Mouse (Mus musculus): ENCODE measurements around the gene Nedd9. TPM values are rescaled to one million over a fixed set of nuclear protein-coding genes. Genes with fewer than 3 reads are reported as not detected.

Gene Nedd9
- polyA plus RNA-seq, 1 experiment from 2014 or later = 19.5 TPM

DNA sequence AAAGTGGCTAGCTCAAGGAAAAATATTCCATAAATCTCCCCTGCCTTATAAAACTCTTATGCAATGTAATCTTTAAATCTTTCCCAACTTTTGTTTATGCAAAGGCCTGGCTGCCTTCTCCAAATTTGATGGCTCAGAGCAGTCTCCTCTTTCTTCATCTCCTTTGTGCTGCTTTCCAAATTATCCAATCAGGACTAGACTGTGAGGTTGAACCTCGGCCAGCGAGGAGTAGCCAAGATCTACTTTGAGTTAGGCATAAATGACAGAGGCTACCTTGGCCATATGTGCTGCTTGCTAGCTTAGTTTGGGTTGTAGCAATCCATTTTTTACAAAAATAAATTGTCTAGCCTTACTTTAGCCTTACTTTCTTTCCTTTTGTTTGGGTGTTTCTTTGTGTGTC is 95.0 kb downstream of the Nedd9 start:
- no peak for ATAC-seq
- no peaks in the 10 kb centered on the region for H3K9me3 ChIP-seq (replicated peaks)
- H3K4me3 ChIP-seq = no peak overlapping the region
- H3K27me3 ChIP-seq = no peaks in the 10 kb centered on the region
- no peaks in the 10 kb centered on the region for H3K4me1 ChIP-seq
- H3K9ac ChIP-seq = no peak overlapping the region
- H3K36me3 ChIP-seq (ENCODE audit: poor library complexity, severe bottlenecking) = no peaks in the 10 kb centered on the region
- H3K4me2 ChIP-seq = no peak overlapping the region
- 86% methylated on average over 2 of the region's 2 CpGs for WGBS
- no peak overlapping the region for H3K27ac ChIP-seq

DNA sequence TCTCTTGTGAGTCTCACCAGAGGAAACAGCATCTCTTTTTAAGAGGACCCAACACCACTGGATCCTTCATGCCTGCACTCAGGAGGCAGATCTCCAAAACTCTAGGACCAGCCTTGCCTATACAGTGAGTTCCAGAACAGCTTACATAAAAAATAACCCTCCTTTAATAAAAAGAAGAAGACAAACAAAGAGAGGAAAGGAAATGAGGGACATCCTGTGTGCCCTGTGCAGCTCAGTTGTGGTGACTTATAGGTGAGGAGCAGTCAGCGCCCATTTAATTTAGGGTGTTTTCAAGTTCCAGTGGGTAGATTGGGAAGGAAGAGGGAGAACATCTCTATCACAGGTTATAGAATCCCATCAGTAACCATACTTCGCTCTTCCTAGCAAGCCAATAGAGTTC is 96.5 kb downstream of the Nedd9 start:
- H3K27me3 ChIP-seq = no peaks in the 10 kb centered on the region
- no peaks in the 10 kb centered on the region for H3K4me1 ChIP-seq
- H3K4me2 ChIP-seq = no peak overlapping the region
- ATAC-seq = no peak
- no peak overlapping the region for H3K4me3 ChIP-seq
- no peak overlapping the region for H3K27ac ChIP-seq
- no peaks in the 10 kb centered on the region for H3K9me3 ChIP-seq (replicated peaks)
- H3K9ac ChIP-seq = no peak overlapping the region
- H3K36me3 ChIP-seq (ENCODE audit: poor library complexity, severe bottlenecking) = no peaks in the 10 kb centered on the region
- WGBS = 99% methylated on average over 2 of the region's 2 CpGs

DNA sequence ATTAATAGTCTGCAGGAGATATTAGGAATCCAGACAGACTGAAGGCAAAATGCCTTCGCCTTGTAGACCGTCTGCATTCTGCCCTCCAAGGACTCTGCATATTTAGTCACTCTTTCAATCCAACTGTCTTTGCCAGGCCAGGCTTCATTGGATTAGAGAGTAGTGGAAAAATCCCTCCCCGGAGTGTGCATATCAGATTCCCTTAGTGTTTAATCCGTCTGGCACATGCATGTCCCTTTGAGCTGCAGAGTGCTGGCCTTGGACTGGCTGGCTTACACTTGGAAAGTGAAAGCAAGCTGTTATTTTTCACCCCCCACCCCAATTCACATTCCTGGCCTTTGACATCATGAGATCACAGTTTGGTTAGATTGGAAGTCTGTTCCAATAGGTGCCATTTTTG is 100.6 kb downstream of the Nedd9 start:
- no peak for ATAC-seq
- no peak overlapping the region for H3K27ac ChIP-seq
- WGBS = 68% methylated on average over 4 of the region's 4 CpGs
- H3K27me3 ChIP-seq = no peaks in the 10 kb centered on the region
- H3K4me1 ChIP-seq = no peaks in the 10 kb centered on the region
- H3K4me2 ChIP-seq = no peak overlapping the region
- no peaks in the 10 kb centered on the region for H3K9me3 ChIP-seq (replicated peaks)
- H3K36me3 ChIP-seq (ENCODE audit: poor library complexity, severe bottlenecking) = no peaks in the 10 kb centered on the region
- no peak overlapping the region for H3K4me3 ChIP-seq
- H3K9ac ChIP-seq = no peak overlapping the region

DNA sequence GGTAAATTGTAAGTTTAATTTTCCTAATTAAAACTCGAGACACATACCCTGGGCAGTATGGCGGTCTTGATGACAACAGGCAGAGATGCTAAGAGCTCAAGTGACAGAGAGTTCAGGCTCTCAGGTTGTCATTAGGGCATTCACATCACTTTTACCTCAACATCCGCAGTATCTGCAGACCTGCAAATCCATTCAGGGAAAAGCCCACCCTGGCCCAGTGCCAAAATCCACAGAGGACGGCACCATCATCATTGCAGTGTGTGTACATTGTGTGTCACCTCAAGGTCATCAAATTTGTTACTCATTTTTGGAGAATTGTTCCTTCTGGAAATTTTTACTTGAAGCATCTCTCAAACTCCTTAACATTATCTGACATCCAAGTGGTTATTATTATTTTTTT is 102.3 kb downstream of the Nedd9 start:
- Histone ChIP-seq H3K27me3 (no peaks in the 10 kb centered on the region), H3K27ac (no peak overlapping the region), H3K9me3 (replicated peaks) (no peaks in the 10 kb centered on the region), H3K9ac (no peak overlapping the region), H3K4me2 (no peak overlapping the region), H3K4me1 (no peaks in the 10 kb centered on the region), H3K4me3 (no peak overlapping the region), H3K36me3 (ENCODE audit: poor library complexity, severe bottlenecking) (no peaks in the 10 kb centered on the region)
- ATAC-seq = no peak
- 75% methylated on average over 4 of the region's 4 CpGs for WGBS

DNA sequence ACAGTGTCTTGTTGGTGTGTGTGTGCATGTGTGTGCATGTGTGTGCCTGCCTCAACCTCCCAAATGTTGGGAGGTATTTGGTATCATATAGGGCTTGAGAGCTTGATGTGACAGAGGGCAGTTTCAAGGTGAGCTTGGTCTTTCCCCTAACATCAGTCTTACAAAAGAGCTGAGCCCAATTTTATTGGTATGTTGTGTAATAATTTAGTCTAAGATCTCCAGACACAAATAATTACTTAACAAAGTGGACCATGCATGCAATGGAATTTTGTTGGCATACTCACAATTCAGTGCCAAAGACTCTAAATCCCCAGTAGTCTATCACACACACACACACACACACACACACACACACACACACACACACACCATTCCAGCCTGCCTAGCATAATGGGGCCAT is 104.5 kb downstream of the Nedd9 start:
- no peak overlapping the region for H3K27ac ChIP-seq
- H3K9ac ChIP-seq = no peak overlapping the region
- no peaks in the 10 kb centered on the region for H3K36me3 ChIP-seq (ENCODE audit: poor library complexity, severe bottlenecking)
- H3K4me3 ChIP-seq = no peak overlapping the region
- no peaks in the 10 kb centered on the region for H3K9me3 ChIP-seq (replicated peaks)
- H3K4me1 ChIP-seq = no peaks in the 10 kb centered on the region
- no peak for ATAC-seq
- no peaks in the 10 kb centered on the region for H3K27me3 ChIP-seq
- no peak overlapping the region for H3K4me2 ChIP-seq

DNA sequence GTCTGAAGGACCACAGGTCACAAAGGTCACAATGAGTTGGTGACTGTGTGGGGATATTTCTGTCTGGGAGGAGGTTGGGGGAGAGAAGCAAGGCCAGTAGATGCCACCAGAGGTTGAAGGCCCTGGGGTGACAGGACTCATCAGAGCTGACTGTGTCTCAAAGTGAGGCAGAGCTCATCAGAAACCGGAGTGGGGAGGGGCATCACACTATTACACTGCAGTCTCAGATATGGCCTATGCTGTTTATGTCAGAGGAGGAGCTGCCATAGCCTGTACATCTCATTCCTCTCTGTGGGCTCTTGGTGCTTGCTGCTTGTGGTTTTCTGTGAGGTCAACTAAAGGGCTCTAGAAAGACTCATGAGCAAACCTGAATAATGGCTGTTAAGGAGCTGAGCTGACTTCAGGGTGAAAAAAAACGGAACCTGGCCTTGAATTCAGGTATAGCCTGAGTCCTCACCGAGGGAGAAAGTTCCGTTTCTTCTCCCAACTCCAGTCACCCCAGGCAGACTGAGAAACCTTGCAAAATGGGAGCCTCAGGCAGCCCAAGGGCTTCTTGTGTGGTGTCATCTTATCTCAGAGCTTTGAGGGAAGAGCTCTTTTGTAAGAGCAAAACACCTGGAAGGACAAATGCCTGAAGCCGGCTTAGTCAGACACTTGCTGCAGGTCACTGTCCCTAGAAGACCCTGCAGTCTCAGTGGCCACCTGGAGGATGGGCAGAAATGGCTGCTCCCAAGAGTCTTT is 105.2 kb downstream of the Nedd9 start:
- Histone ChIP-seq H3K9ac (no peak overlapping the region), H3K4me1 (no peaks in the 10 kb centered on the region), H3K27ac (no peak overlapping the region), H3K27me3 (no peaks in the 10 kb centered on the region), H3K4me3 (no peak overlapping the region), H3K9me3 (replicated peaks) (no peaks in the 10 kb centered on the region), H3K4me2 (no peak overlapping the region), H3K36me3 (ENCODE audit: poor library complexity, severe bottlenecking) (no peaks in the 10 kb centered on the region)
- 85% methylated on average over 5 of the region's 5 CpGs for WGBS
- no peak for ATAC-seq

DNA sequence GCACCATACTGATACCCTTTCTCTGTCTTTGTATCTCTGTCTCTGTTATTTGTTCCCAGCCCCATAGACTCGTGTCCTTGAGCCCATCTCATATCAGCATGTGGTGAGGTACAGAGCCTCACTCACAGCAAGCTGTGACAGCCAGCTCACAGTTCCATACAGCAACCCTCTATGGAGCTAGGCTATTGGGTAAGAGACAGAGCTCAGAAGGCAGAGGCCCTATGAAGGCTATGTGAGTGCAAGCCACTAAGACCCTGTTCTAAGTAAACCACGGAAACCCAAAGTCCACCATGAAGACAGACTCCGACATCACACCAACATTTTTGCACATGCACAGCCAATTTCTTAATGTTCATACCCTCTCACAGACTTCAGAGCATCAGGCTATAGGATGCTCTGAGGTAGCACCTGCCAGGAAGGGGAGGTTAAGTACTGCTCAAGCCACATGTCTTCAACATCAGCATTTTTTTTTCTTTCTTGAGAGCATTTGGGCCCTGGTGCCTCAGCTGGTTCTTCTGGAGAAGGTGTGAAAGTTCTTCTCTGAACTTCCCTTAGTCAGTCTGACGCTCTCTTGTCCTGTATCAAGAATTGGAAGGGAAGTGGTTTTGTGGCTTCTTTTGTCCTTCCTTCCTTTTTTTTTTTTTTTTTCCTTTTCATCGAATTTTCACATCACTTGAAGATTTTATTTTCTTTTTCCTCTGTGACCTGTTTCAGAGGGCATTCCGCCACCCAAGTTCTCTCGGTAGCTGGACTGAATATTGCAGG is 105.9 kb downstream of the Nedd9 start:
- no peaks in the 10 kb centered on the region for H3K27me3 ChIP-seq
- H3K4me3 ChIP-seq = no peak overlapping the region
- H3K9me3 ChIP-seq (replicated peaks) = no peaks in the 10 kb centered on the region
- no peak overlapping the region for H3K27ac ChIP-seq
- H3K4me2 ChIP-seq = no peak overlapping the region
- 86% methylated on average over 7 of the region's 7 CpGs for WGBS
- no peaks in the 10 kb centered on the region for H3K36me3 ChIP-seq (ENCODE audit: poor library complexity, severe bottlenecking)
- ATAC-seq = no peak
- no peak overlapping the region for H3K9ac ChIP-seq
- H3K4me1 ChIP-seq = no peaks in the 10 kb centered on the region

DNA sequence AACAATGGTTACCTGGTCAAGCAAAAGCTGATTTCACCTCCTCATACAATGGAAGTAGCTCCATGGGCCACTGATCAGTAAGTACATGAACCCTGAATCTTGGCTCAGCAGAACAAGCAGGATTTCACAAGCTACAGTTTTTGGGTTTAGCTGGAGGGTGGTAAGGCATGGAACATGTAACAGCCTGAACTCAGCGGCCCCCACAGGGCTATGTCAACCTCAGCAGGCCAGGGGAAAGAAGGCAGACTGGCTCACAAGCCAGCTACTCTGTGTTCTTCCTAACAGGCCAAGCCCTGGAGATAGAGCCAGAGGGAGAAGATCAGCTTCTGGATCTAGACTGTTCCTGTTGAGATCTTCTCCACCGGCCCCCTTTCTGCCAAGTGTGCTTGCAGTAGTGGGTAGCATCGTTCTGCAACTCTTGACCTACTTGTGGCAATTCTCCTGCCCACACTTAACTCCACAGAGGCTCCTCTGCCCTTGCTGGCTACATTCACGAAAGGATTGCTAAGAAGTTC is 107.2 kb downstream of the Nedd9 start:
- no peak overlapping the region for H3K4me3 ChIP-seq
- no peak overlapping the region for H3K4me2 ChIP-seq
- H3K27ac ChIP-seq = no peak overlapping the region
- no peaks in the 10 kb centered on the region for H3K27me3 ChIP-seq
- ATAC-seq = no peak
- H3K9me3 ChIP-seq (replicated peaks) = no peaks in the 10 kb centered on the region
- WGBS = 89% methylated on average over 4 of the region's 4 CpGs
- H3K36me3 ChIP-seq (ENCODE audit: poor library complexity, severe bottlenecking) = no peaks in the 10 kb centered on the region
- H3K9ac ChIP-seq = no peak overlapping the region
- H3K4me1 ChIP-seq = no peaks in the 10 kb centered on the region

DNA sequence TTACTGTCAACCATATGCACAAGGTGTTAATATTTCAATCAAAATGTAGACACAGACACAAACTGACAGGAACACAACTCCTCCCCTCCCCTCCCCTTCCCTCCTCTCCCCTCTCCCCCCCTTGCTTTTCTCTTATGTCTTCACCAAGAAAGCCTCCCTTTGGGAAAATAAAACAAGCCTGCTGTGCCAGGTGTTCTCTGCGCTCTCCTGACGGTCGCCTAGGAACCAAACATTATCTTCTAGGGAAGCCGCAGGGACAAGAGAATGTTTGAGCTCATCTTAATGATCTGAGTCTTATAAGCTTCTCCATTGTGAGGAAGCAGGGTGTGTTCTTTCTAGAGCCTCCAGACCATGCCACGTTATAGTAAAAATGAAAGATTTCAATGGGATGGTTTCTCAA is 108.7 kb downstream of the Nedd9 start:
- no peaks in the 10 kb centered on the region for H3K27me3 ChIP-seq
- no peaks in the 10 kb centered on the region for H3K36me3 ChIP-seq (ENCODE audit: poor library complexity, severe bottlenecking)
- H3K27ac ChIP-seq = no peak overlapping the region
- H3K9ac ChIP-seq = no peak overlapping the region
- no peak overlapping the region for H3K4me3 ChIP-seq
- no peaks in the 10 kb centered on the region for H3K9me3 ChIP-seq (replicated peaks)
- H3K4me2 ChIP-seq = no peak overlapping the region
- ATAC-seq = no peak
- no peaks in the 10 kb centered on the region for H3K4me1 ChIP-seq
- 67% methylated on average over 5 of the region's 5 CpGs for WGBS

DNA sequence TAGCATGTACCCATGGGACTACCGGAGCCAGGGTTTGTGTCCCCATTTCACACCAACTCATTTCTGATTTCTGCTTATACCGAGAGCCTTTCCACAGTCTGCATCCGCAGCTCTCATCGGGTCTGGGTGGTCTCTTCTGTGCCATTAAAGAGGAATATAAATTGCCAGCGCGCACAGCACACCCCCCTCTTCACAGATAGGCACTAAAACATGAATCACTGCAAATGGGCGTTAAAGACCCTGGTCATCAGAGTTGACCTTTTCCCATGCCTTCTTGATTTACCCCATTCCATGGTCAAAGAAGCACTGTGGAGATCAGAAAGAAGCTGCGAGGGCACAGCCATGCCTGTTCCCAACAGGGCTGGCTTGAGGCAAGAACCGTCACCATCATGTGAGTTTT is 109.3 kb downstream of the Nedd9 start:
- Histone ChIP-seq H3K9ac (no peak overlapping the region), H3K36me3 (ENCODE audit: poor library complexity, severe bottlenecking) (no peaks in the 10 kb centered on the region), H3K9me3 (replicated peaks) (no peaks in the 10 kb centered on the region), H3K4me2 (no peak overlapping the region), H3K4me3 (no peak overlapping the region), H3K27ac (no peak overlapping the region), H3K27me3 (no peaks in the 10 kb centered on the region), H3K4me1 (no peaks in the 10 kb centered on the region)
- no peak for ATAC-seq
- WGBS = 89% methylated on average over 9 of the region's 9 CpGs

DNA sequence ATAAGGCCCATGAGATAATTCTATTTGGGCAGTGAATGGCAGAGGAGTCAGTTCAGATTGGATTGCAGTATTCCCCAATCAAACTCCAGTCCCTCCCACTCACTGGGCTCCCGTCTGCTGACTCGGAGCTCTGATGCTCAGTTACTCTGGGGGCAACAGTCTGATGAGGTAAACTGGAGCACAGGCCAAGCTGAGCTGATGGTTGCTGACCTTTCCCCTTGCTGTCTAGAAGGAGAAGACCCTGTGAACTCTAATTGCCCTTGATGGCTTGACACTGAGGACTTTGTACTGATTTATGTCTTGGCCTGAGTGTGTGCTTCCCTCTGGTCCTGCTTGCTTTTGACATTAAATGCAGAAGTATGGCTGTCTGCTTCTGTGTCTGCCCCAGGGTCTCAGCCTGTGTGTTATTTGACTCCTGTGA is 110.1 kb downstream of the Nedd9 start:
- no peak for ATAC-seq
- Histone ChIP-seq H3K9me3 (replicated peaks) (no peaks in the 10 kb centered on the region), H3K27me3 (no peaks in the 10 kb centered on the region), H3K4me2 (no peak overlapping the region), H3K4me3 (no peak overlapping the region), H3K9ac (no peak overlapping the region), H3K4me1 (no peaks in the 10 kb centered on the region), H3K36me3 (ENCODE audit: poor library complexity, severe bottlenecking) (no peaks in the 10 kb centered on the region), H3K27ac (no peak overlapping the region)
- 57% methylated on average over 2 of the region's 2 CpGs for WGBS

DNA sequence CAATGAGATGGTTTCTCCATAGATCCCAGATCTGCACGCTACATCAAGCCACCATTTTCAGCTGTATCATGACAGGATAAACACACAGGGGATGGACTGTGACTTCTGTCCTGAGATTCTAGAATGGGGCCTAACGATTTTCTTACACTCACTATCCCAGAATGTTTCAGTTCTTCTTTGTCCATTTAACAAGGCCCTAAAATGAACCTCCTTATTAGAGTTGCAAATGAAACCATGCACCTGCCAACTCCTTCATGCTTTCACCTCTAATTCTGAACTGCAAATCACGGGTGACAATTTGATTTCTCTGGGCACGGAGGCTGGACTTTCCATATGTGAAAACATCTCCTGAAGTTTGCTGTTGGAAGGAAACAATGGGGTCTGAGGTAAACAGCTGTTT is 111.1 kb downstream of the Nedd9 start:
- H3K9ac ChIP-seq = no peak overlapping the region
- no peak overlapping the region for H3K4me3 ChIP-seq
- H3K27me3 ChIP-seq = no peaks in the 10 kb centered on the region
- no peak overlapping the region for H3K27ac ChIP-seq
- no peaks in the 10 kb centered on the region for H3K36me3 ChIP-seq (ENCODE audit: poor library complexity, severe bottlenecking)
- 56% methylated on average over 4 of the region's 4 CpGs for WGBS
- H3K4me1 ChIP-seq = no peaks in the 10 kb centered on the region
- no peak for ATAC-seq
- H3K9me3 ChIP-seq (replicated peaks) = no peaks in the 10 kb centered on the region
- no peak overlapping the region for H3K4me2 ChIP-seq

All from forebrain, embryonic 13.5 days (tissue).